Mouse (Mus musculus) neural tube, embryonic 12.5 days (tissue): ENCODE data around the gene Agt. TPM values are rescaled to one million over a fixed set of nuclear protein-coding genes. Genes with fewer than 3 reads are reported as not detected.

Experiments
- ATAC-seq: fragments of 200-750 bp; cut with Nextera tagmentation; 2 replicates; pipeline ENCODE4 v1.8.0; 2017; ENCODE audit warnings: low read depth, mild to moderate bottlenecking, moderate TSS enrichment, moderate library complexity; ENCODE audit not compliant: low FRiP score
- H3K27ac ChIP-seq: fragments of 300-500 bp; sonication (generic); 2 replicates; pipeline ENCODE4 v1.5.1; 2016
- H3K27me3 ChIP-seq: fragments of 300-500 bp; sonication (generic); replicated peaks from 2 replicates; pipeline ENCODE4 v1.6.1; 2016; ENCODE audit warnings: mild to moderate bottlenecking
- H3K36me3 ChIP-seq: fragments of 300-500 bp; sonication (generic); 2 replicates; pipeline ENCODE4 v1.6.1; 2016; ENCODE audit warnings: mild to moderate bottlenecking
- H3K4me1 ChIP-seq: fragments of 300-500 bp; sonication (generic); 2 replicates; pipeline ENCODE4 v1.6.1; 2016
- H3K4me2 ChIP-seq: fragments of 300-500 bp; sonication (generic); replicated peaks from 2 replicates; pipeline ENCODE4 v1.6.1; 2016; ENCODE audit warnings: mild to moderate bottlenecking
- H3K4me3 ChIP-seq: fragments of 300-500 bp; sonication (generic); 2 replicates; pipeline ENCODE4 v1.5.1; 2016
- H3K9ac ChIP-seq: fragments of 300-500 bp; sonication (generic); 2 replicates; pipeline ENCODE4 v1.6.1; 2016; ENCODE audit warnings: mild to moderate bottlenecking
- H3K9me3 ChIP-seq: fragments of 300-500 bp; sonication (generic); 2 replicates; pipeline ENCODE4 v1.6.1; 2016; ENCODE audit warnings: mild to moderate bottlenecking
- WGBS: fragments of 180-500 bp; shearing (Covaris S2); methylation state at CpG from one replicate; pipeline ENCODE4 v1.1.7; 2016; 5-methylcytosine and 5-hydroxymethylcytosine counted together
- polyA plus RNA-seq: library from polyadenylated mRNA; unstranded; fragments of >200 nt; fragmentation: Nextera tagmentation; extraction: Ambion mirVana; gene quantifications from 2 replicates; pipeline ENCODE4 v1.2.1, GENCODE M21; 2016

Gene Agt
- polyA plus RNA-seq, 1 experiment from 2014 or later = 0.29 TPM

- 64% methylated on average over 15 of the region's 15 CpGs for WGBS
- Histone ChIP-seq H3K27ac (no peak overlapping the region), H3K9me3 (no peaks in the 10 kb centered on the region), H3K27me3 (no peaks in the 10 kb centered on the region), H3K4me2 (no peak overlapping the region), H3K4me1 (no peaks in the 10 kb centered on the region), H3K36me3 (no peaks in the 10 kb centered on the region), H3K9ac (no peak overlapping the region), H3K4me3 (no peak overlapping the region)
- ATAC-seq = peak; percentile 48; the same call in 1 of the 2 replicates
These were observed 4.2 kb upstream of the Agt start for GRCm38 (mm10) chr8:124573552-124574340.

- no peak overlapping the region for H3K4me2 ChIP-seq
- H3K4me3 ChIP-seq = no peak overlapping the region
- H3K9me3 ChIP-seq = no peaks in the 10 kb centered on the region
- no peak for ATAC-seq
- no peak overlapping the region for H3K27ac ChIP-seq
- H3K4me1 ChIP-seq = no peaks in the 10 kb centered on the region
- H3K36me3 ChIP-seq = no peaks in the 10 kb centered on the region
- H3K27me3 ChIP-seq = no peaks in the 10 kb centered on the region
- no peak overlapping the region for H3K9ac ChIP-seq
These were observed 2.9 kb upstream of the Agt start for GRCm38 (mm10) chr8:124572430-124572775.

GRCm38 (mm10) chr8:124571732-124572429 is 2.4 kb upstream of the Agt start:
- Histone ChIP-seq H3K4me1 (no peaks in the 10 kb centered on the region), H3K27me3 (no peaks in the 10 kb centered on the region), H3K4me3 (no peak overlapping the region), H3K9ac (no peak overlapping the region), H3K4me2 (no peak overlapping the region), H3K9me3 (no peaks in the 10 kb centered on the region), H3K36me3 (no peaks in the 10 kb centered on the region), H3K27ac (no peak overlapping the region)
- no peak for ATAC-seq
- 78% methylated on average over 8 of the region's 8 CpGs for WGBS

- H3K4me1 ChIP-seq = no peaks in the 10 kb centered on the region
- no peak overlapping the region for H3K4me2 ChIP-seq
- H3K9me3 ChIP-seq = no peaks in the 10 kb centered on the region
- WGBS = 67% methylated on average over 2 of the region's 2 CpGs
- no peaks in the 10 kb centered on the region for H3K36me3 ChIP-seq
- no peak overlapping the region for H3K27ac ChIP-seq
- ATAC-seq = no peak
- no peak overlapping the region for H3K9ac ChIP-seq
- no peaks in the 10 kb centered on the region for H3K27me3 ChIP-seq
- H3K4me3 ChIP-seq = no peak overlapping the region
These were observed 406 bp downstream of the Agt start for GRCm38 (mm10) chr8:124569100-124569499.

- H3K27ac ChIP-seq = no peak overlapping the region
- H3K9ac ChIP-seq = no peak overlapping the region
- no peaks in the 10 kb centered on the region for H3K9me3 ChIP-seq
- no peak overlapping the region for H3K4me2 ChIP-seq
- ATAC-seq = no peak
- H3K36me3 ChIP-seq = no peaks in the 10 kb centered on the region
- no peaks in the 10 kb centered on the region; the same call in 1 of the 2 replicates for H3K27me3 ChIP-seq
- no peaks in the 10 kb centered on the region for H3K4me1 ChIP-seq
- H3K4me3 ChIP-seq = no peak overlapping the region
- WGBS = 90% methylated on average over 3 of the region's 3 CpGs
These were observed 1.9 kb downstream of the Agt start for GRCm38 (mm10) chr8:124567584-124567983.

- Histone ChIP-seq H3K36me3 (no peaks in the 10 kb centered on the region), H3K9ac (no peak overlapping the region), H3K4me1 (no peaks in the 10 kb centered on the region), H3K9me3 (no peaks in the 10 kb centered on the region), H3K4me2 (no peak overlapping the region), H3K4me3 (no peak overlapping the region), H3K27ac (no peak overlapping the region), H3K27me3 (no peaks in the 10 kb centered on the region; the same call in 1 of the 2 replicates)
- no peak for ATAC-seq
- WGBS = 83% methylated on average over 6 of the region's 6 CpGs
These were observed 2.4 kb downstream of the Agt start for GRCm38 (mm10) chr8:124567126-124567525.

GRCm38 (mm10) chr8:124557476-124557875 is 12.0 kb downstream of the Agt start:
- peaks cover 13% of the 10 kb centered on the region for H3K4me1 ChIP-seq
- no peak overlapping the region for H3K4me3 ChIP-seq
- H3K9me3 ChIP-seq = no peaks in the 10 kb centered on the region
- 65% methylated on average over 5 of the region's 5 CpGs for WGBS
- H3K27ac ChIP-seq = no peak overlapping the region
- no peaks in the 10 kb centered on the region for H3K27me3 ChIP-seq
- no peak for ATAC-seq
- no peak overlapping the region for H3K4me2 ChIP-seq
- H3K36me3 ChIP-seq = peaks cover 5% of the 10 kb centered on the region
- no peak overlapping the region for H3K9ac ChIP-seq

GRCm38 (mm10) chr8:124556658-124557057 is 12.8 kb downstream of the Agt start:
- Histone ChIP-seq H3K9ac (no peak overlapping the region), H3K4me3 (no peak overlapping the region), H3K27ac (no peak overlapping the region), H3K27me3 (no peaks in the 10 kb centered on the region), H3K4me1 (peaks cover 13% of the 10 kb centered on the region), H3K36me3 (peaks cover 14% of the 10 kb centered on the region), H3K9me3 (no peaks in the 10 kb centered on the region), H3K4me2 (no peak overlapping the region; the same call in 1 of the 2 replicates)
- 0 out of 2 replicates have a peak, but pooled peaks have one; percentile 48 for ATAC-seq
- WGBS = 43% methylated on average over 13 of the region's 13 CpGs

- no peak for ATAC-seq
- WGBS = 85% methylated on average over 7 of the region's 7 CpGs
- Histone ChIP-seq H3K27me3 (no peaks in the 10 kb centered on the region), H3K4me2 (no peak overlapping the region), H3K4me1 (peaks cover 13% of the 10 kb centered on the region), H3K27ac (no peak overlapping the region), H3K4me3 (no peak overlapping the region), H3K9me3 (no peaks in the 10 kb centered on the region), H3K9ac (no peak overlapping the region), H3K36me3 (peaks cover 19% of the 10 kb centered on the region)
These were observed 13.3 kb downstream of the Agt start for GRCm38 (mm10) chr8:124556164-124556563.

GRCm38 (mm10) chr8:124555113-124555750 is 14.3 kb downstream of the Agt start:
- H3K4me1 ChIP-seq = peaks cover 13% of the 10 kb centered on the region
- H3K4me2 ChIP-seq = no peak overlapping the region
- no peaks in the 10 kb centered on the region for H3K27me3 ChIP-seq
- H3K27ac ChIP-seq = no peak overlapping the region
- H3K4me3 ChIP-seq = no peak overlapping the region
- WGBS = 94% methylated on average over 6 of the region's 7 CpGs
- peaks cover 28% of the 10 kb centered on the region for H3K36me3 ChIP-seq
- ATAC-seq = no peak
- H3K9me3 ChIP-seq = no peaks in the 10 kb centered on the region
- H3K9ac ChIP-seq = no peak overlapping the region

- WGBS = 92% methylated on average over 15 of the region's 15 CpGs
- Histone ChIP-seq H3K27me3 (no peaks in the 10 kb centered on the region), H3K4me2 (no peak overlapping the region), H3K27ac (no peak overlapping the region), H3K4me1 (peaks cover 3% of the 10 kb centered on the region; the same call in 1 of the 2 replicates), H3K9me3 (no peaks in the 10 kb centered on the region), H3K9ac (no peak overlapping the region), H3K4me3 (no peak overlapping the region), H3K36me3 (peaks cover 66% of the 10 kb centered on the region)
- ATAC-seq = no peak
These were observed 18.4 kb downstream of the Agt start for GRCm38 (mm10) chr8:124551011-124551661.

- Histone ChIP-seq H3K9me3 (no peaks in the 10 kb centered on the region), H3K4me1 (no peaks in the 10 kb centered on the region), H3K27ac (no peak overlapping the region), H3K4me2 (no peak overlapping the region), H3K36me3 (peaks cover 95% of the 10 kb centered on the region), H3K9ac (no peak overlapping the region), H3K4me3 (no peak overlapping the region), H3K27me3 (no peaks in the 10 kb centered on the region)
- no peak for ATAC-seq
- 75% methylated on average over 1 of the region's 1 CpGs for WGBS
These were observed 21.3 kb downstream of the Agt start for GRCm38 (mm10) chr8:124548187-124548586.
